Mouse (Mus musculus) c-Kit-positive CD71-negative TER-119-negative erythroid progenitor cells, embryonic 14.5 days (primary cell): ENCODE results near the gene Tet3.

Experiments
- DNase-seq: peaks from one replicate; pipeline ENCODE4 v3.0.0-alpha.2; 2013; ENCODE audit warnings: low read depth

The Tet3 gene

GRCm38 (mm10) chr6:83414601-83415355 lies 44.1 kb downstream of the Tet3 start:
- no peak for DNase-seq

- DNase-seq, result no peak
Observed at GRCm38 (mm10) chr6:83413686-83414085, 45.2 kb downstream of the Tet3 start.

- no peak for DNase-seq
Observed at GRCm38 (mm10) chr6:83412854-83413401, 46.0 kb downstream of the Tet3 start.

- DNase-seq, result no peak
Observed at GRCm38 (mm10) chr6:83412362-83412853, 46.5 kb downstream of the Tet3 start.

- DNase-seq, result no peak
Observed at GRCm38 (mm10) chr6:83411635-83412361, 47.1 kb downstream of the Tet3 start.

GRCm38 (mm10) chr6:83410046-83410706 lies 48.7 kb downstream of the Tet3 start:
- DNase-seq, result no peak

GRCm38 (mm10) chr6:83408510-83408909 lies 50.4 kb downstream of the Tet3 start:
- DNase-seq, result no peak

GRCm38 (mm10) chr6:83405511-83406064 lies 53.3 kb downstream of the Tet3 start:
- no peak for DNase-seq

- no peak for DNase-seq
Observed at GRCm38 (mm10) chr6:83404571-83404970, 54.3 kb downstream of the Tet3 start.

GRCm38 (mm10) chr6:83403481-83403880 lies 55.4 kb downstream of the Tet3 start:
- DNase-seq, result no peak

- no peak for DNase-seq
Observed at GRCm38 (mm10) chr6:83399790-83400189, 59.1 kb downstream of the Tet3 start.

GRCm38 (mm10) chr6:83397728-83398127 lies 61.2 kb downstream of the Tet3 start:
- no peak for DNase-seq

- no peak for DNase-seq
Observed at GRCm38 (mm10) chr6:83396711-83397110, 62.2 kb downstream of the Tet3 start.

GRCm38 (mm10) chr6:83395544-83396229 lies 63.2 kb downstream of the Tet3 start:
- no peak for DNase-seq

GRCm38 (mm10) chr6:83394122-83394521 lies 64.8 kb downstream of the Tet3 start:
- no peak for DNase-seq

- no peak for DNase-seq
Observed at GRCm38 (mm10) chr6:83392166-83392780, 66.6 kb downstream of the Tet3 start.

GRCm38 (mm10) chr6:83385569-83386090 lies 73.3 kb downstream of the Tet3 start:
- no peak for DNase-seq

- DNase-seq, result peak; percentile 36
Observed at GRCm38 (mm10) chr6:83381510-83382491, 77.1 kb downstream of the Tet3 start.

GRCm38 (mm10) chr6:83373704-83374300 lies 85.1 kb downstream of the Tet3 start:
- no peak for DNase-seq
